Mouse (Mus musculus): ENCODE results near the gene Chuk.
"Not testable (repeated sequence)": the region's sequence is repeated elsewhere in the genome, so short reads cannot be mapped to it uniquely, and the experiment has no call there.

The Chuk gene

GRCm38 (mm10) chr19:44106831-44107660 is at the start of gene Chuk:
Gene Chuk, minus strand, starts transcription at chr19:44107480.
- peak; percentile 96 for DNase-seq (ENCODE audit: low read depth)

GRCm38 (mm10) chr19:44157005-44157404 is 49.7 kb upstream of the Chuk start:
- no peak for DNase-seq (ENCODE audit: low read depth)

- DNase-seq (ENCODE audit: low read depth) = no peak
Measured at GRCm38 (mm10) chr19:44153781-44154180, 46.5 kb upstream of the Chuk start.

GRCm38 (mm10) chr19:44148991-44149390 is 41.7 kb upstream of the Chuk start:
- no peak for DNase-seq (ENCODE audit: low read depth)

GRCm38 (mm10) chr19:44148345-44148744 is 41.1 kb upstream of the Chuk start:
- no peak for DNase-seq (ENCODE audit: low read depth)

- DNase-seq (ENCODE audit: low read depth) = no peak
Measured at GRCm38 (mm10) chr19:44146951-44147350, 39.7 kb upstream of the Chuk start.

- no peak for DNase-seq (ENCODE audit: low read depth)
Measured at GRCm38 (mm10) chr19:44146568-44146879, 39.2 kb upstream of the Chuk start.

GRCm38 (mm10) chr19:44145702-44146567 is 38.7 kb upstream of the Chuk start, which contains the start of gene Bloc1s2:
Gene Bloc1s2, minus strand, starts transcription at chr19:44146446.
- peak; percentile 68 for DNase-seq (ENCODE audit: low read depth)

GRCm38 (mm10) chr19:44144366-44144765 is 37.1 kb upstream of the Chuk start:
- DNase-seq (ENCODE audit: low read depth) = peak; percentile 36

GRCm38 (mm10) chr19:44135960-44136485 is 28.7 kb upstream of the Chuk start:
- no peak for DNase-seq (ENCODE audit: low read depth)

GRCm38 (mm10) chr19:44135072-44135959 is 28.0 kb upstream of the Chuk start, which contains the start of gene Cwf19l1:
Gene Cwf19l1, minus strand, starts transcription at chr19:44135876.
- peak; percentile 76 for DNase-seq (ENCODE audit: low read depth)

GRCm38 (mm10) chr19:44132917-44133316 is 25.6 kb upstream of the Chuk start:
- no peak for DNase-seq (ENCODE audit: low read depth)

GRCm38 (mm10) chr19:44128560-44128959 is 21.3 kb upstream of the Chuk start:
- DNase-seq (ENCODE audit: low read depth) = no peak

GRCm38 (mm10) chr19:44127729-44128497 is 20.6 kb upstream of the Chuk start:
- DNase-seq (ENCODE audit: low read depth) = no peak

- DNase-seq (ENCODE audit: low read depth) = no peak
Measured at GRCm38 (mm10) chr19:44121137-44121536, 13.9 kb upstream of the Chuk start.

- not testable (repeated sequence) for DNase-seq (ENCODE audit: low read depth)
Measured at GRCm38 (mm10) chr19:44120686-44121085, 13.4 kb upstream of the Chuk start.

GRCm38 (mm10) chr19:44117793-44118192 is 10.5 kb upstream of the Chuk start:
- no peak for DNase-seq (ENCODE audit: low read depth)

- DNase-seq (ENCODE audit: low read depth) = no peak
Measured at GRCm38 (mm10) chr19:44111706-44112105, 4.4 kb upstream of the Chuk start.

- DNase-seq (ENCODE audit: low read depth) = no peak
Measured at GRCm38 (mm10) chr19:44110356-44110755, 3.1 kb upstream of the Chuk start.

GRCm38 (mm10) chr19:44108996-44109395 is 1.7 kb upstream of the Chuk start:
- DNase-seq (ENCODE audit: low read depth) = no peak
